Mouse (Mus musculus) 3T3-L1 (cell line): ENCODE results near the gene Arid3b.

Source experiments
- DNase-seq: peaks from one replicate; pipeline ENCODE4 v3.0.0-alpha.2; 2015; ENCODE audit warnings: low read depth, low spot score

Arid3b gene

GRCm38 (mm10) chr9:57829812-57830557, 6.6 kb downstream of the Arid3b start:
- no peak for DNase-seq

- DNase-seq = no peak
These were observed 13.2 kb downstream of the Arid3b start for GRCm38 (mm10) chr9:57823397-57823796.

GRCm38 (mm10) chr9:57822812-57823211, 13.8 kb downstream of the Arid3b start:
- no peak for DNase-seq

- DNase-seq = no peak
These were observed 16.2 kb downstream of the Arid3b start for GRCm38 (mm10) chr9:57820186-57821080.

GRCm38 (mm10) chr9:57817220-57817667, 19.3 kb downstream of the Arid3b start:
- peak; percentile 31 for DNase-seq

- DNase-seq = no peak
These were observed 21.7 kb downstream of the Arid3b start for GRCm38 (mm10) chr9:57814866-57815265.

- no peak for DNase-seq
These were observed 22.6 kb downstream of the Arid3b start for GRCm38 (mm10) chr9:57814014-57814413.

GRCm38 (mm10) chr9:57811793-57812733, 24.5 kb downstream of the Arid3b start:
- DNase-seq = no peak

GRCm38 (mm10) chr9:57810691-57811090, 25.9 kb downstream of the Arid3b start:
- no peak for DNase-seq

- no peak for DNase-seq
These were observed 27.8 kb downstream of the Arid3b start for GRCm38 (mm10) chr9:57808771-57809310.

- no peak for DNase-seq
These were observed 29.4 kb downstream of the Arid3b start for GRCm38 (mm10) chr9:57807174-57807651.

- no peak for DNase-seq
These were observed 30.5 kb downstream of the Arid3b start for GRCm38 (mm10) chr9:57806066-57806481.

GRCm38 (mm10) chr9:57805087-57805737, 31.4 kb downstream of the Arid3b start:
- DNase-seq = peak; percentile 47

GRCm38 (mm10) chr9:57803839-57804238, 32.8 kb downstream of the Arid3b start:
- no peak for DNase-seq

- DNase-seq = no peak
These were observed 33.5 kb downstream of the Arid3b start for GRCm38 (mm10) chr9:57803047-57803446.

- DNase-seq = no peak
These were observed 36.1 kb downstream of the Arid3b start for GRCm38 (mm10) chr9:57800325-57800975.

- DNase-seq = peak; percentile 14
These were observed 37.8 kb downstream of the Arid3b start for GRCm38 (mm10) chr9:57798725-57799253.

GRCm38 (mm10) chr9:57797456-57797855, 39.1 kb downstream of the Arid3b start:
- DNase-seq = no peak

GRCm38 (mm10) chr9:57789733-57790132, 46.9 kb downstream of the Arid3b start:
- DNase-seq = no peak

GRCm38 (mm10) chr9:57782656-57783055, 53.9 kb downstream of the Arid3b start:
- DNase-seq = peak; percentile 54
